Mouse (Mus musculus) midbrain, postnatal 0 days (tissue): ENCODE data around the gene Rad9a. TPM values are rescaled to one million over a fixed set of nuclear protein-coding genes. Genes with fewer than 3 reads are reported as not detected.

Experiments used
- ATAC-seq: fragments of 200-750 bp; cut with Nextera tagmentation; 2 replicates; pipeline ENCODE4 v1.8.0; 2017; ENCODE audit warnings: moderate number of reproducible peaks, mild to moderate bottlenecking, moderate TSS enrichment, moderate library complexity; ENCODE audit not compliant: low FRiP score
- DNase-seq: peaks from one replicate; pipeline ENCODE4 v3.0.0-alpha.2; 2015; ENCODE audit warnings: low spot score
- H3K27ac ChIP-seq: fragments of 300-500 bp; sonication (generic); 2 replicates; pipeline ENCODE4 v1.5.1; 2014; ENCODE audit warnings: low read depth, mild to moderate bottlenecking, low read length, mixed read lengths
- H3K27me3 ChIP-seq: fragments of 300-500 bp; sonication (generic); 2 replicates; pipeline ENCODE4 v1.6.1; 2014; ENCODE audit warnings: low read length, control low read depth, mixed read lengths; ENCODE audit not compliant: insufficient read depth
- H3K36me3 ChIP-seq: fragments of 300-500 bp; sonication (generic); 2 replicates; pipeline ENCODE4 v1.6.1; 2014; ENCODE audit warnings: low read length, control low read depth, mixed read lengths; ENCODE audit not compliant: insufficient read depth
- H3K4me1 ChIP-seq: fragments of 300-500 bp; sonication (generic); 2 replicates; pipeline ENCODE4 v1.6.1; 2014; ENCODE audit warnings: mild to moderate bottlenecking, control low read depth, antibody characterized with exemption, low read length, mixed read lengths; ENCODE audit not compliant: insufficient read depth
- H3K4me2 ChIP-seq: fragments of 300-500 bp; sonication (generic); 2 replicates; pipeline ENCODE4 v1.6.1; 2014; ENCODE audit warnings: low read depth, mild to moderate bottlenecking, low read length, mixed read lengths; ENCODE audit not compliant: poor library complexity, severe bottlenecking
- H3K4me3 ChIP-seq: fragments of 300-500 bp; sonication (generic); 2 replicates; pipeline ENCODE4 v1.5.1; 2014; ENCODE audit warnings: low read depth, mild to moderate bottlenecking, low read length, moderate library complexity
- H3K9ac ChIP-seq: fragments of 300-500 bp; sonication (generic); replicated peaks from 2 replicates; pipeline ENCODE4 v1.6.1; 2014; ENCODE audit warnings: mild to moderate bottlenecking, low read length, moderate library complexity, mixed read lengths; ENCODE audit not compliant: poor library complexity, severe bottlenecking
- H3K9me3 ChIP-seq: fragments of 300-500 bp; sonication (generic); 2 replicates; pipeline ENCODE4 v1.6.1; 2016; ENCODE audit warnings: low read length, control low read depth
- CTCF ChIP-seq: IDR thresholded peaks from 2 replicates; pipeline ENCODE4 v1.5.1; 2016; ENCODE audit warnings: antibody characterized with exemption, mild to moderate bottlenecking
- WGBS: fragments of 180-500 bp; shearing (Covaris S2); extraction: QIAGEN DNeasy Blood & Tissue Kit; methylation state at CpG from one replicate; pipeline ENCODE4 v1.1.7; 2014; 5-methylcytosine and 5-hydroxymethylcytosine counted together
- polyA plus RNA-seq: library from polyadenylated mRNA; unstranded; fragments of >200 nt; fragmentation: Nextera tagmentation; extraction: Ambion mirVana; gene quantifications from 2 replicates; pipeline ENCODE4 v1.2.1, GENCODE M21; 2015
- total RNA-seq: library from RNA; depleted of rRNA; stranded (reverse); fragments of >200 nt; gene quantifications from 2 replicates; pipeline ENCODE4 v1.2.3, GENCODE M21; 2014

The Rad9a gene
- total and polyA plus RNA-seq, 2 experiments from 2014 or later: 14.7 to 22.8 TPM

GRCm38 (mm10) chr19:4175368-4175947 lies 26.0 kb downstream of the Rad9a start, which contains the start of gene Carns1:
TSS of gene Carns1 (minus strand) at chr19:4175479.
- H3K4me1 ChIP-seq: no peaks in the 10 kb centered on the region
- 3% methylated on average over 11 of the region's 11 CpGs for WGBS
- no peak for DNase-seq
- no peaks in the 10 kb centered on the region for H3K27me3 ChIP-seq
- H3K9me3 ChIP-seq: no peaks in the 10 kb centered on the region
- no peak within 1 kb of the TSS for H3K27ac ChIP-seq
- H3K4me3 ChIP-seq: no peak within 1 kb of the TSS
- no peaks in the 10 kb centered on the region for H3K36me3 ChIP-seq
- 0 out of 2 replicates have a peak, but pooled peaks have one; percentile 42 for ATAC-seq
- TF ChIP-seq CTCF: no peak
- H3K9ac ChIP-seq: no peak within 1 kb of the TSS; the same call in 1 of the 2 replicates
- H3K4me2 ChIP-seq: no peak within 1 kb of the TSS

GRCm38 (mm10) chr19:4172925-4173324 lies 28.5 kb downstream of the Rad9a start:
- H3K4me2 ChIP-seq: no peak overlapping the region
- H3K9me3 ChIP-seq: no peaks in the 10 kb centered on the region
- H3K4me1 ChIP-seq: no peaks in the 10 kb centered on the region
- H3K9ac ChIP-seq: 0 out of 2 replicates have a peak overlapping the region, but pooled peaks have one; percentile 13
- H3K27me3 ChIP-seq: no peaks in the 10 kb centered on the region
- H3K36me3 ChIP-seq: no peaks in the 10 kb centered on the region
- H3K27ac ChIP-seq: no peak overlapping the region
- DNase-seq: no peak
- peak; percentile 15; the same call in 1 of the 2 replicates for TF ChIP-seq CTCF
- H3K4me3 ChIP-seq: no peak overlapping the region
- WGBS: 56% methylated on average over 11 of the region's 11 CpGs
- ATAC-seq: no peak

- no peak overlapping the region for H3K27ac ChIP-seq
- no peak overlapping the region for H3K4me2 ChIP-seq
- H3K4me1 ChIP-seq: no peaks in the 10 kb centered on the region
- no peak overlapping the region for H3K9ac ChIP-seq
- no peak for TF ChIP-seq CTCF
- H3K9me3 ChIP-seq: no peaks in the 10 kb centered on the region
- 64% methylated on average over 13 of the region's 13 CpGs for WGBS
- no peak overlapping the region for H3K4me3 ChIP-seq
- no peak for ATAC-seq
- H3K36me3 ChIP-seq: no peaks in the 10 kb centered on the region
- no peaks in the 10 kb centered on the region for H3K27me3 ChIP-seq
- DNase-seq: no peak
Measured at GRCm38 (mm10) chr19:4171393-4172290, 29.8 kb downstream of the Rad9a start.

GRCm38 (mm10) chr19:4170723-4171392 lies 30.6 kb downstream of the Rad9a start:
- no peak for DNase-seq
- H3K27ac ChIP-seq: no peak overlapping the region
- no peaks in the 10 kb centered on the region for H3K27me3 ChIP-seq
- ATAC-seq: no peak
- TF ChIP-seq CTCF: 0 out of 2 replicates have a peak, but pooled peaks have one; percentile 5
- H3K4me3 ChIP-seq: no peak overlapping the region
- H3K9me3 ChIP-seq: no peaks in the 10 kb centered on the region
- H3K4me1 ChIP-seq: no peaks in the 10 kb centered on the region
- no peak overlapping the region for H3K9ac ChIP-seq
- 93% methylated on average over 10 of the region's 10 CpGs for WGBS
- no peak overlapping the region for H3K4me2 ChIP-seq
- no peaks in the 10 kb centered on the region for H3K36me3 ChIP-seq

GRCm38 (mm10) chr19:4169810-4170209 lies 31.7 kb downstream of the Rad9a start:
- H3K36me3 ChIP-seq: 0 out of 2 replicates have a peak, but pooled peaks cover under 1% of the 10 kb centered on the region
- H3K27me3 ChIP-seq: no peaks in the 10 kb centered on the region
- peak overlapping the region; percentile 75 for H3K4me2 ChIP-seq
- peak overlapping the region; percentile 41 for H3K4me3 ChIP-seq
- no peaks in the 10 kb centered on the region for H3K9me3 ChIP-seq
- H3K9ac ChIP-seq: peak overlapping the region; percentile 80
- ATAC-seq (peak; percentile 51), DNase-seq (no peak)
- H3K4me1 ChIP-seq: no peaks in the 10 kb centered on the region
- peak overlapping the region; percentile 91 for H3K27ac ChIP-seq
- 7% methylated on average over 27 of the region's 27 CpGs for WGBS
- no peak for TF ChIP-seq CTCF
